Mouse (Mus musculus): ENCODE measurements at regions not wholly inside any gene's neighbourhood (a gene's known extent, or its start where the extent isn't known, plus 50 kb on each side); places are given as distances from the start of the nearest gene placed in this dataset.

GRCm38 (mm10) chr14:25150968-25151367 is 308.0 kb upstream of the Zmiz1 start:
- H3K27me3 ChIP-seq (ENCODE audit: control insufficient read depth, insufficient read depth, low read depth, low read length): no peaks in the 10 kb centered on the region
- no peak for ATAC-seq (ENCODE audit: low read depth)
- no peaks in the 10 kb centered on the region for H3K9me3 ChIP-seq (replicated peaks; ENCODE audit: control insufficient read depth, low read length)
- no peak overlapping the region for H3K4me3 ChIP-seq (ENCODE audit: low read depth, low read length)
- H3K4me2 ChIP-seq (ENCODE audit: low read depth, low read length): no peak overlapping the region
- H3K9ac ChIP-seq (ENCODE audit: low read depth, low read length): no peak overlapping the region
- 19% methylated on average over 1 of the region's 1 CpGs for WGBS (ENCODE audit: insufficient replicate concordance)
- no peak overlapping the region for H3K27ac ChIP-seq (ENCODE audit: low read length)
- no peaks in the 10 kb centered on the region for H3K36me3 ChIP-seq (ENCODE audit: control insufficient read depth, insufficient read depth)
- no peaks in the 10 kb centered on the region for H3K4me1 ChIP-seq (ENCODE audit: control insufficient read depth, low read depth, low read length)

- Histone ChIP-seq H3K9ac (ENCODE audit: low read depth, low read length) (no peak overlapping the region), H3K27me3 (ENCODE audit: control insufficient read depth, insufficient read depth, low read depth, low read length) (no peaks in the 10 kb centered on the region), H3K4me1 (ENCODE audit: control insufficient read depth, low read depth, low read length) (no peaks in the 10 kb centered on the region), H3K4me2 (ENCODE audit: low read depth, low read length) (no peak overlapping the region), H3K27ac (ENCODE audit: low read length) (no peak overlapping the region), H3K36me3 (ENCODE audit: control insufficient read depth, insufficient read depth) (no peaks in the 10 kb centered on the region), H3K9me3 (replicated peaks; ENCODE audit: control insufficient read depth, low read length) (no peaks in the 10 kb centered on the region), H3K4me3 (ENCODE audit: low read depth, low read length) (no peak overlapping the region)
- ATAC-seq (ENCODE audit: low read depth): no peak
- 43% methylated on average over 2 of the region's 2 CpGs for WGBS (ENCODE audit: insufficient replicate concordance)
These were observed 307.5 kb upstream of the Zmiz1 start for GRCm38 (mm10) chr14:25151485-25151884.

GRCm38 (mm10) chr14:25153573-25153972 is 305.4 kb upstream of the Zmiz1 start:
- no peaks in the 10 kb centered on the region for H3K9me3 ChIP-seq (replicated peaks; ENCODE audit: control insufficient read depth, low read length)
- H3K36me3 ChIP-seq (ENCODE audit: control insufficient read depth, insufficient read depth): no peaks in the 10 kb centered on the region
- no peak overlapping the region for H3K4me3 ChIP-seq (ENCODE audit: low read depth, low read length)
- no peaks in the 10 kb centered on the region for H3K4me1 ChIP-seq (ENCODE audit: control insufficient read depth, low read depth, low read length)
- 66% methylated on average over 4 of the region's 4 CpGs for WGBS (ENCODE audit: insufficient replicate concordance)
- H3K4me2 ChIP-seq (ENCODE audit: low read depth, low read length): no peak overlapping the region
- no peak overlapping the region for H3K27ac ChIP-seq (ENCODE audit: low read length)
- no peak overlapping the region for H3K9ac ChIP-seq (ENCODE audit: low read depth, low read length)
- H3K27me3 ChIP-seq (ENCODE audit: control insufficient read depth, insufficient read depth, low read depth, low read length): no peaks in the 10 kb centered on the region
- no peak for ATAC-seq (ENCODE audit: low read depth)

GRCm38 (mm10) chr14:25154180-25154579 is 304.8 kb upstream of the Zmiz1 start:
- Histone ChIP-seq H3K36me3 (ENCODE audit: control insufficient read depth, insufficient read depth) (no peaks in the 10 kb centered on the region), H3K4me2 (ENCODE audit: low read depth, low read length) (no peak overlapping the region), H3K9ac (ENCODE audit: low read depth, low read length) (no peak overlapping the region), H3K4me1 (ENCODE audit: control insufficient read depth, low read depth, low read length) (no peaks in the 10 kb centered on the region), H3K27me3 (ENCODE audit: control insufficient read depth, insufficient read depth, low read depth, low read length) (no peaks in the 10 kb centered on the region), H3K9me3 (replicated peaks; ENCODE audit: control insufficient read depth, low read length) (no peaks in the 10 kb centered on the region), H3K4me3 (ENCODE audit: low read depth, low read length) (no peak overlapping the region), H3K27ac (ENCODE audit: low read length) (no peak overlapping the region)
- 50% methylated on average over 8 of the region's 8 CpGs for WGBS (ENCODE audit: insufficient replicate concordance)
- no peak for ATAC-seq (ENCODE audit: low read depth)

- Histone ChIP-seq H3K9me3 (replicated peaks; ENCODE audit: control insufficient read depth, low read length) (no peaks in the 10 kb centered on the region), H3K4me2 (ENCODE audit: low read depth, low read length) (no peak overlapping the region), H3K36me3 (ENCODE audit: control insufficient read depth, insufficient read depth) (no peaks in the 10 kb centered on the region), H3K9ac (ENCODE audit: low read depth, low read length) (no peak overlapping the region), H3K4me3 (ENCODE audit: low read depth, low read length) (no peak overlapping the region), H3K27me3 (ENCODE audit: control insufficient read depth, insufficient read depth, low read depth, low read length) (no peaks in the 10 kb centered on the region), H3K4me1 (ENCODE audit: control insufficient read depth, low read depth, low read length) (no peaks in the 10 kb centered on the region), H3K27ac (ENCODE audit: low read length) (no peak overlapping the region)
- ATAC-seq (ENCODE audit: low read depth): no peak
- WGBS (ENCODE audit: insufficient replicate concordance): 56% methylated on average over 7 of the region's 7 CpGs
These were observed 303.8 kb upstream of the Zmiz1 start for GRCm38 (mm10) chr14:25155008-25155783.

- WGBS (ENCODE audit: insufficient replicate concordance): 42% methylated on average over 9 of the region's 9 CpGs
- no peaks in the 10 kb centered on the region for H3K4me1 ChIP-seq (ENCODE audit: control insufficient read depth, low read depth, low read length)
These were observed 302.8 kb upstream of the Zmiz1 start for GRCm38 (mm10) chr14:25156171-25156570.

GRCm38 (mm10) chr14:25161684-25162321 is 297.2 kb upstream of the Zmiz1 start:
- Histone ChIP-seq H3K4me2 (ENCODE audit: low read depth, low read length) (no peak overlapping the region), H3K4me3 (ENCODE audit: low read depth, low read length) (no peak overlapping the region), H3K9ac (ENCODE audit: low read depth, low read length) (no peak overlapping the region), H3K4me1 (ENCODE audit: control insufficient read depth, low read depth, low read length) (no peaks in the 10 kb centered on the region), H3K36me3 (ENCODE audit: control insufficient read depth, insufficient read depth) (no peaks in the 10 kb centered on the region), H3K27ac (ENCODE audit: low read length) (no peak overlapping the region), H3K27me3 (ENCODE audit: control insufficient read depth, insufficient read depth, low read depth, low read length) (no peaks in the 10 kb centered on the region), H3K9me3 (replicated peaks; ENCODE audit: control insufficient read depth, low read length) (no peaks in the 10 kb centered on the region)
- ATAC-seq (ENCODE audit: low read depth): no peak
- WGBS (ENCODE audit: insufficient replicate concordance): 56% methylated on average over 8 of the region's 8 CpGs

More at GRCm38 (mm10) chr14:25156171-25156570, 302.8 kb upstream of the Zmiz1 start:
- Histone ChIP-seq H3K27me3 (ENCODE audit: control insufficient read depth, insufficient read depth, low read depth, low read length) (no peaks in the 10 kb centered on the region), H3K36me3 (ENCODE audit: control insufficient read depth, insufficient read depth) (no peaks in the 10 kb centered on the region), H3K4me3 (ENCODE audit: low read depth, low read length) (no peak overlapping the region), H3K4me2 (ENCODE audit: low read depth, low read length) (no peak overlapping the region), H3K9me3 (replicated peaks; ENCODE audit: control insufficient read depth, low read length) (no peaks in the 10 kb centered on the region), H3K9ac (ENCODE audit: low read depth, low read length) (no peak overlapping the region), H3K27ac (ENCODE audit: low read length) (no peak overlapping the region)
- ATAC-seq (ENCODE audit: low read depth): no peak

- no peak for ATAC-seq (ENCODE audit: low read depth)
- 25% methylated on average over 1 of the region's 1 CpGs for WGBS (ENCODE audit: insufficient replicate concordance)
These were observed 292.8 kb upstream of the Zmiz1 start for GRCm38 (mm10) chr14:25166217-25166616.

GRCm38 (mm10) chr14:25167604-25168003 is 291.4 kb upstream of the Zmiz1 start:
- Histone ChIP-seq H3K4me1 (ENCODE audit: control insufficient read depth, low read depth, low read length) (no peaks in the 10 kb centered on the region), H3K27me3 (ENCODE audit: control insufficient read depth, insufficient read depth, low read depth, low read length) (no peaks in the 10 kb centered on the region), H3K9ac (ENCODE audit: low read depth, low read length) (no peak overlapping the region), H3K27ac (ENCODE audit: low read length) (no peak overlapping the region), H3K4me3 (ENCODE audit: low read depth, low read length) (no peak overlapping the region), H3K9me3 (replicated peaks; ENCODE audit: control insufficient read depth, low read length) (no peaks in the 10 kb centered on the region), H3K36me3 (ENCODE audit: control insufficient read depth, insufficient read depth) (no peaks in the 10 kb centered on the region), H3K4me2 (ENCODE audit: low read depth, low read length) (no peak overlapping the region)
- no peak for ATAC-seq (ENCODE audit: low read depth)
- WGBS (ENCODE audit: insufficient replicate concordance): 51% methylated on average over 4 of the region's 4 CpGs

More at GRCm38 (mm10) chr14:25166217-25166616, 292.8 kb upstream of the Zmiz1 start:
- H3K9ac ChIP-seq (ENCODE audit: low read depth, low read length): no peak overlapping the region
- H3K9me3 ChIP-seq (replicated peaks; ENCODE audit: control insufficient read depth, low read length): no peaks in the 10 kb centered on the region
- no peaks in the 10 kb centered on the region for H3K4me1 ChIP-seq (ENCODE audit: control insufficient read depth, low read depth, low read length)
- H3K36me3 ChIP-seq (ENCODE audit: control insufficient read depth, insufficient read depth): no peaks in the 10 kb centered on the region
- no peaks in the 10 kb centered on the region for H3K27me3 ChIP-seq (ENCODE audit: control insufficient read depth, insufficient read depth, low read depth, low read length)
- no peak overlapping the region for H3K4me2 ChIP-seq (ENCODE audit: low read depth, low read length)
- no peak overlapping the region for H3K27ac ChIP-seq (ENCODE audit: low read length)
- no peak overlapping the region for H3K4me3 ChIP-seq (ENCODE audit: low read depth, low read length)
